Mouse (Mus musculus) embryonic facial prominence, embryonic 15.5 days (tissue): ENCODE measurements around the gene Mgat4b. TPM values are rescaled to one million over a fixed set of nuclear protein-coding genes. Genes with fewer than 3 reads are reported as not detected.

ENCODE experiments used
- ATAC-seq: fragments of 200-750 bp; cut with Nextera tagmentation; 2 replicates; pipeline ENCODE4 v1.8.0; 2017; ENCODE audit warnings: low read depth, moderate TSS enrichment; ENCODE audit not compliant: insufficient number of reproducible peaks, low FRiP score, low TSS enrichment
- H3K27ac ChIP-seq: fragments of 300-500 bp; sonication (generic); replicated peaks from 2 replicates; pipeline ENCODE4 v1.5.1; 2015; ENCODE audit warnings: mild to moderate bottlenecking, inconsistent platforms
- H3K27me3 ChIP-seq: fragments of 300-500 bp; sonication (generic); 2 replicates; pipeline ENCODE4 v1.6.1; 2015; ENCODE audit warnings: inconsistent platforms
- H3K36me3 ChIP-seq: fragments of 300-500 bp; sonication (generic); 2 replicates; pipeline ENCODE4 v1.6.1; 2015; ENCODE audit warnings: mild to moderate bottlenecking, inconsistent platforms
- H3K4me1 ChIP-seq: fragments of 300-500 bp; sonication (generic); 2 replicates; pipeline ENCODE4 v1.6.1; 2015; ENCODE audit warnings: inconsistent platforms
- H3K4me2 ChIP-seq: fragments of 300-500 bp; sonication (generic); replicated peaks from 2 replicates; pipeline ENCODE4 v1.6.1; 2015; ENCODE audit warnings: mild to moderate bottlenecking, inconsistent platforms
- H3K4me3 ChIP-seq: fragments of 300-500 bp; sonication (generic); replicated peaks from 2 replicates; pipeline ENCODE4 v1.5.1; 2015; ENCODE audit warnings: mild to moderate bottlenecking, inconsistent platforms
- H3K9ac ChIP-seq: fragments of 300-500 bp; sonication (generic); 2 replicates; pipeline ENCODE4 v1.6.1; 2015; ENCODE audit warnings: inconsistent platforms
- H3K9me3 ChIP-seq: fragments of 300-500 bp; sonication (generic); replicated peaks from 2 replicates; pipeline ENCODE4 v1.6.1; 2016; ENCODE audit warnings: inconsistent platforms
- WGBS: fragments of 180-500 bp; shearing (Covaris S2); methylation state at CpG from one replicate; pipeline ENCODE4 v1.1.7; 2015; 5-methylcytosine and 5-hydroxymethylcytosine counted together
- polyA plus RNA-seq: library from polyadenylated mRNA; unstranded; fragments of >200 nt; fragmentation: Nextera tagmentation; extraction: Ambion mirVana; gene quantifications from 2 replicates; pipeline ENCODE4 v1.2.1, GENCODE M21; 2015

The Mgat4b gene
- polyA plus RNA-seq, 1 experiment from 2014 or later, result 32.1 TPM

- 72% methylated on average over 7 of the region's 7 CpGs for WGBS
- Histone ChIP-seq H3K4me1 (peaks cover 19% of the 10 kb centered on the region), H3K36me3 (peaks cover 62% of the 10 kb centered on the region), H3K9ac (no peak overlapping the region), H3K27ac (no peak overlapping the region), H3K4me2 (no peak overlapping the region), H3K27me3 (no peaks in the 10 kb centered on the region), H3K9me3 (no peaks in the 10 kb centered on the region), H3K4me3 (no peak overlapping the region)
- ATAC-seq, result no peak
These were observed 45.9 kb downstream of the Mgat4b start for GRCm38 (mm10) chr11:50256615-50257014.

DNA sequence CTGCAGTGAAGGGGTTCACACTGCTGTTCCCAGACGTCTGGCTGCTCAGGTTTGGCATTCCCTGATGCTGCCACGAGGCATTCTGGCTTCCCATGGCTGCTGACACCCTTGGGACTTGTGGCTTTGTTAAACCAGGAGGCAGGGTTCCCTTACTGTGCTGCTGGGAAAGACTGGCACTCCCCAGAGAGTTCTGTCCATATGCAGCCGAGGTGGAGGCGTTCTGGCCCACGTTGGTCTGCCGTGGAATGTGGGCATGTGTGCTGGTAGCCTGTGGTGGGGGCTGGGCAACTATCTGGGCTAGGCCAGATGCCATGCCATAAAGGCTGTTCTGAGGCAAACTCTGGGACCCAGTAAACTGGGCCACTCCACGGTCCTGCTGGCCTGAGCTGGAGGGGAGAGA, 47.6 kb downstream of the Mgat4b start:
- Histone ChIP-seq H3K9me3 (no peaks in the 10 kb centered on the region), H3K27ac (no peak overlapping the region), H3K4me1 (peaks cover 7% of the 10 kb centered on the region; the same call in 1 of the 2 replicates), H3K4me2 (no peak overlapping the region), H3K4me3 (no peak overlapping the region), H3K36me3 (peaks cover 78% of the 10 kb centered on the region), H3K9ac (no peak overlapping the region), H3K27me3 (no peaks in the 10 kb centered on the region)
- no peak for ATAC-seq
- 68% methylated on average over 7 of the region's 7 CpGs for WGBS

DNA sequence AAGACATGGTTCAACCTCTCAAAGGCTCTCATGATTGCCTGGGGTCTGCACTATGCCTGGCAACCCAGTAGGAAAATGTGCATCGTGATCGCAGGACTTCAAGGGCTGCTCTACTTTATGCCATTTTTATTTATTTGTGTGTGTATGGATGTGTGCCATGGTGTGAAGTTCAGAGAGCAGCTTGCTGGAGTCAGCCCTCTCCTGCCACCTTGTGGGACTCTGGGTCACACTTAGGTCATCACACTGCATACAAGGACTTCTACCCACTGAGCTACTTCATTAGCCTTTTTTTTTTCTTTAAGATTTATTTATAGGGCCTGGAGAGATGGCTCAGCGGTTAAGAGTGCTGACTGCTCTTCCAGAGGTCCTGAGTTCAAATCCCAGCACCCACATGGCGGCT, 51.3 kb downstream of the Mgat4b start:
- no peak for ATAC-seq
- peaks cover 96% of the 10 kb centered on the region for H3K36me3 ChIP-seq
- no peaks in the 10 kb centered on the region for H3K4me1 ChIP-seq
- no peak overlapping the region for H3K27ac ChIP-seq
- H3K4me2 ChIP-seq, result no peak overlapping the region
- no peak overlapping the region for H3K9ac ChIP-seq
- no peaks in the 10 kb centered on the region for H3K9me3 ChIP-seq
- 93% methylated on average over 4 of the region's 4 CpGs for WGBS
- H3K27me3 ChIP-seq, result no peaks in the 10 kb centered on the region
- H3K4me3 ChIP-seq, result no peak overlapping the region

GRCm38 (mm10) chr11:50263198-50263597, 52.5 kb downstream of the Mgat4b start:
- H3K9me3 ChIP-seq, result no peaks in the 10 kb centered on the region
- H3K27me3 ChIP-seq, result no peaks in the 10 kb centered on the region
- H3K4me2 ChIP-seq, result no peak overlapping the region
- ATAC-seq, result no peak
- no peak overlapping the region for H3K27ac ChIP-seq
- H3K36me3 ChIP-seq, result peaks cover 87% of the 10 kb centered on the region
- H3K4me1 ChIP-seq, result no peaks in the 10 kb centered on the region
- WGBS, result 89% methylated on average over 3 of the region's 3 CpGs
- no peak overlapping the region for H3K4me3 ChIP-seq
- no peak overlapping the region for H3K9ac ChIP-seq

DNA sequence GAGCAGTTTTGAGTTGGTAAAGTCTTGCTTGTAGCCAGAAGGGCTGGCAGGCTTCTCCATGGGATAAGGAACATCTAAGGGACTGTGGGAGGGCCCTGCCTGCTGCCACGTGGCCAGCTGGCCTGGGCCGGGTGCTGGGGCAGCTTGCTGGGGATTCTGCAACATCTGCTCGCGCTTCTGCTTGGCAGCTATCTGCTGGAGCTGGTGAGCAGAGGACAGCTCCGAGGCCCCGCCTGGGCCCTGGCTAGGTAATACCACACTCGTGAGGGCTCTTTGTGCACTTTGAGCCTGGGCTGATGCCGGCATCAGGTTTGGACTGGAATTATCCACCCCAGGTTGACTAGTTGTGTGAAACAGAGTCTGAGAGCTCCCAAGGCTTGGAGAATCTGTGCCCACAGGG, 55.2 kb downstream of the Mgat4b start:
- 83% methylated on average over 8 of the region's 8 CpGs for WGBS
- no peak overlapping the region for H3K9ac ChIP-seq
- H3K9me3 ChIP-seq, result no peaks in the 10 kb centered on the region
- no peak overlapping the region for H3K27ac ChIP-seq
- no peaks in the 10 kb centered on the region for H3K27me3 ChIP-seq
- ATAC-seq, result no peak
- H3K36me3 ChIP-seq, result peaks cover 60% of the 10 kb centered on the region
- H3K4me3 ChIP-seq, result no peak overlapping the region
- no peak overlapping the region for H3K4me2 ChIP-seq
- H3K4me1 ChIP-seq, result no peaks in the 10 kb centered on the region

DNA sequence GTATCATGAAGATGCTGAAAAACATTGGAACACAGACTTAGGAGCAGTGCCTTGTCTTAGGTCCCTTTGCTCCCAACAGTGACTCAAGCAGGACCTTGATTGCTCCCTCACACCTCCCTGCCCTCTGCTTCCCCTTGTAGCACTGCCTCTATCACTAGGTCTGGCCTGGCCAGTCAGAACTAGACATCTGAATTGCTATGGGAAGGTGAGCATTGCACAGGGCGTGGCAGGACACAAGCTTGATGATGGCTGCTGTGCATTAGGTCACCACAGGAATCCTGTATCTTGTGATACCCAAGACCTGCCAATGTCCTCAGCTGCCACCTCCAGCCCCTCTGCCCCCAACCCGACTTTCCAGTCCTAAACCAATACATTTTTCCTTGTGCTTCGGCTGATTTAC, 56.3 kb downstream of the Mgat4b start:
- no peak overlapping the region for H3K4me3 ChIP-seq
- peaks cover 49% of the 10 kb centered on the region for H3K36me3 ChIP-seq
- peaks cover 7% of the 10 kb centered on the region; the same call in 1 of the 2 replicates for H3K4me1 ChIP-seq
- no peak for ATAC-seq
- no peak overlapping the region for H3K9ac ChIP-seq
- no peaks in the 10 kb centered on the region for H3K9me3 ChIP-seq
- H3K4me2 ChIP-seq, result no peak overlapping the region
- WGBS, result 92% methylated on average over 3 of the region's 3 CpGs
- no peaks in the 10 kb centered on the region for H3K27me3 ChIP-seq
- no peak overlapping the region for H3K27ac ChIP-seq

- Histone ChIP-seq H3K9me3 (no peaks in the 10 kb centered on the region), H3K9ac (no peak overlapping the region), H3K4me1 (peaks cover 7% of the 10 kb centered on the region; the same call in 1 of the 2 replicates), H3K4me2 (no peak overlapping the region), H3K27me3 (no peaks in the 10 kb centered on the region), H3K4me3 (no peak overlapping the region), H3K36me3 (peaks cover 32% of the 10 kb centered on the region), H3K27ac (no peak overlapping the region)
- 77% methylated on average over 2 of the region's 2 CpGs for WGBS
- ATAC-seq, result no peak
These were observed 58.5 kb downstream of the Mgat4b start for GRCm38 (mm10) chr11:50269163-50269562.

DNA sequence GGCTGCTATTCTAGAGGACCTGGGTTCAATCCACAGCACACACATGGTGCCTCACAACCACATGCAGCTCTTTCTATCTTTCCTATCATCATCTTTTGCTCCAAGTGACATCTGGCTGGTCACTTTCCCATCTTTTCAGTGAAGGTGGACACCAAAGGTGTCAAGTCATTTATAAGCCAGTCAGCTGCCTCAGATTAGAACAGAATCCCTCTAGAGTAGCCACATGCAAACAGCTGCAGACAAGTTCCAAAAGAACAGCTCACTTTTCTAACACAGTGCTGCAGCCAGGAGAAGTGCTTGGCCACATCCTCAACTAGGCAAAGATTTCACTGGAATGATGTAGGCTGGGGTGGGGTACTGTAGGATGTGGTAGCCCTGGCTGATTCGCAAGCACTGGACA, 59.2 kb downstream of the Mgat4b start:
- H3K9me3 ChIP-seq, result no peaks in the 10 kb centered on the region
- ATAC-seq, result no peak

GRCm38 (mm10) chr11:50272819-50273218, 62.1 kb downstream of the Mgat4b start:
- H3K27me3 ChIP-seq, result no peaks in the 10 kb centered on the region
- ATAC-seq, result no peak
- 95% methylated on average over 2 of the region's 2 CpGs for WGBS

More for the DNA sequence above, 59.2 kb downstream of the Mgat4b start:
- H3K27me3 ChIP-seq, result no peaks in the 10 kb centered on the region
- H3K27ac ChIP-seq, result no peak overlapping the region
- H3K4me2 ChIP-seq, result no peak overlapping the region
- H3K36me3 ChIP-seq, result peaks cover 25% of the 10 kb centered on the region
- peaks cover 7% of the 10 kb centered on the region; the same call in 1 of the 2 replicates for H3K4me1 ChIP-seq
- no peak overlapping the region for H3K4me3 ChIP-seq
- H3K9ac ChIP-seq, result no peak overlapping the region
- WGBS, result 96% methylated on average over 1 of the region's 1 CpGs

DNA sequence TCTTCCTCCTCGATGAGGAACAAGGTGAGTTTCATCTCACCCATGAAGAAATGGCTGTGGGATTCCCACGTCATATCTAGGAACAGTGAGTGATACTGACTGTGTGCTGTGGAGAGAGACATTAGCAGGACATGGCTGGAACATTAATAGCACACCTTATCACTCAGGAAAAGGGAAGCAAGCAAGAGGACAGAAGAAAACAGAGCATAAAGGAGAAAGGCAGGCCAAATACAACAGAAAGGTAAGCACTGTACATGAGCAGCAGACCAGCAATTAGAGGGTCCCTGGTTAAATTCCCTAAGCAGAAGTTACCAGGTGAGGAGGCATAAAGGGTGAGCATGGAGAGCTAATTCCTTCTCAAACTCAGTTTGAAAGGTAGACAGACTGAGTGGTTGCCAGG, 64.4 kb downstream of the Mgat4b start:
- peaks cover 21% of the 10 kb centered on the region for H3K4me1 ChIP-seq
- no peak for ATAC-seq
- no peak overlapping the region for H3K9ac ChIP-seq
- H3K9me3 ChIP-seq, result no peaks in the 10 kb centered on the region
- H3K4me2 ChIP-seq, result no peak overlapping the region
- no peak overlapping the region for H3K27ac ChIP-seq
- WGBS, result 71% methylated on average over 2 of the region's 2 CpGs
- no peak overlapping the region for H3K4me3 ChIP-seq
- H3K27me3 ChIP-seq, result no peaks in the 10 kb centered on the region
- 0 out of 2 replicates have a peak, but pooled peaks cover 4% of the 10 kb centered on the region for H3K36me3 ChIP-seq

More at GRCm38 (mm10) chr11:50272819-50273218, 62.1 kb downstream of the Mgat4b start:
- Histone ChIP-seq H3K4me3 (no peak overlapping the region), H3K36me3 (0 out of 2 replicates have a peak, but pooled peaks cover 5% of the 10 kb centered on the region), H3K9me3 (no peaks in the 10 kb centered on the region), H3K4me2 (no peak overlapping the region), H3K27ac (no peak overlapping the region), H3K9ac (no peak overlapping the region), H3K4me1 (peaks cover 21% of the 10 kb centered on the region)

DNA sequence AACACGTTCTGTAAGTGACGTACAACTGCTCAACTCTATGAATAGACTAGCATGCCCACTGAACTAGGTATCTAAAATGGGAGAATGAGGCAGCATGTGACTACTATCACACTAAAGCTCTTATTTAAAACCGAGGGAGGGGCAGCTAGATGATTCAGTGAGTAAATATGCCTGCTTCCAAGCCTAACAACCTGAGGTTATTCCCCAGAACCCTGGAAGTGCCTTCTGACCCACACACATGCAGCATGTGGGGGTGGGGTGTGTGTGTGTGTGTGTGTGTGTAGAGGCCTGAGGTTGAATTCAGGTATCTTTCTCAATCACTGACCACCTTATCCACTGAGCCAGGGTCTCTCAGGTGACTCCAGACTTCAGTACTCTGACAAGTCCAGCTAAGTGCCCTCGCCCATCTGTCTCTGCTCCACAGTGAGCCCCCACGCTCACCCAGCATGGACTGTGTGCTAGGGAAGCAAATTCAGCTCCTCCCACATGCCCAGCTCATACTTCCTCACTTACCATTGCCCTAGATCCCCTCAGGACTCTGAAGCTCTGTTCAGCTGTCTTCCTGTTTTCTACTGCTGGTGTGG, 65.0 kb downstream of the Mgat4b start:
- 0 out of 2 replicates have a peak overlapping the region, but pooled peaks have one; percentile 17 for H3K27ac ChIP-seq
- 76% methylated on average over 5 of the region's 5 CpGs for WGBS
- no peaks in the 10 kb centered on the region for H3K9me3 ChIP-seq

GRCm38 (mm10) chr11:50277025-50277424, 66.3 kb downstream of the Mgat4b start:
- no peak overlapping the region for H3K27ac ChIP-seq
- H3K36me3 ChIP-seq, result 0 out of 2 replicates have a peak, but pooled peaks cover 10% of the 10 kb centered on the region
- H3K4me3 ChIP-seq, result no peak overlapping the region
- peaks cover 14% of the 10 kb centered on the region; the same call in 1 of the 2 replicates for H3K4me1 ChIP-seq
- no peaks in the 10 kb centered on the region for H3K27me3 ChIP-seq
- no peaks in the 10 kb centered on the region for H3K9me3 ChIP-seq
- ATAC-seq, result no peak
- no peak overlapping the region for H3K4me2 ChIP-seq
- no peak overlapping the region for H3K9ac ChIP-seq

More for the DNA sequence above, 65.0 kb downstream of the Mgat4b start:
- Histone ChIP-seq H3K4me1 (peaks cover 21% of the 10 kb centered on the region), H3K4me2 (no peak overlapping the region), H3K27me3 (no peaks in the 10 kb centered on the region), H3K4me3 (no peak overlapping the region), H3K9ac (no peak overlapping the region), H3K36me3 (0 out of 2 replicates have a peak, but pooled peaks cover 7% of the 10 kb centered on the region)
- peak; percentile 54; the same call in 1 of the 2 replicates for ATAC-seq
